ENCODE assay signal across 12 mouse cellular contexts in genomic region chr13:28554143-28554830, GRCm38 (mm10).
DNase-seq lines count a peak whose midpoint lies in the region; ATAC-seq lines count a peak whose summit lies in the region.
"Had no signal": no experiment of that assay in that cellular context is flagged by ENCODE, and none has a peak within 500 bp of the region (broad histone marks: within the 10 kb centered on the region; RNA-seq: fewer than 3 reads in every experiment).

No protein-coding gene starts in this region.

- no peak for ATAC-seq in midbrain, embryonic 13.5 days
- no peak for ATAC-seq in midbrain, embryonic 16.5 days
- ATAC-seq in forebrain, embryonic 13.5 days, result no peak; the same call in 1 of the 2 replicates
- 0 out of 2 replicates have a peak, but pooled peaks have one; percentile 44 for ATAC-seq in hindbrain, embryonic 16.5 days

- H3K36me3 ChIP-seq in midbrain, embryonic 13.5 days, result 0 out of 2 replicates have a peak, but pooled peaks cover 4% of the 10 kb centered on the region
- H3K36me3 ChIP-seq in midbrain, embryonic 16.5 days (ENCODE audit: control insufficient read depth, insufficient read depth, low read length), result no peaks in the 10 kb centered on the region
- no peaks in the 10 kb centered on the region; the same call in 1 of the 2 replicates for H3K36me3 ChIP-seq in forebrain, embryonic 13.5 days (ENCODE audit: poor library complexity, severe bottlenecking)
- no peaks in the 10 kb centered on the region for H3K36me3 ChIP-seq in hindbrain, embryonic 16.5 days (ENCODE audit: control insufficient read depth, insufficient read depth, low read length)
- H3K36me3 ChIP-seq: neural tube, embryonic 12.5 days had no signal

- no peak overlapping the region for H3K4me3 ChIP-seq in midbrain, embryonic 13.5 days (replicated peaks)
- no peak overlapping the region for H3K4me3 ChIP-seq in midbrain, embryonic 16.5 days (ENCODE audit: low read depth, low read length)
- no peak overlapping the region for H3K4me3 ChIP-seq in forebrain, embryonic 13.5 days
- no peak overlapping the region for H3K4me3 ChIP-seq in hindbrain, embryonic 16.5 days (ENCODE audit: low read length)
- H3K4me3 ChIP-seq: neural tube, embryonic 12.5 days had no signal

- DNase-seq in retina, embryonic 14.5 days (ENCODE audit: low spot score), result peak; percentile 5
- DNase-seq in layer of hippocampus, postnatal 14 days (ENCODE audit: low spot score in 2 of 2), result no peak
- no peak for DNase-seq in frontal cortex, postnatal 25 days (ENCODE audit: low spot score in 2 of 2)
- DNase-seq in heart, postnatal 10 days, result no peak
- DNase-seq: adrenal gland, adult 8-10 months had no signal

- H3K4me2 ChIP-seq in midbrain, embryonic 13.5 days (replicated peaks), result no peak overlapping the region
- H3K4me2 ChIP-seq in midbrain, embryonic 16.5 days (ENCODE audit: low read length), result no peak overlapping the region
- H3K4me2 ChIP-seq in forebrain, embryonic 13.5 days, result no peak overlapping the region
- H3K4me2 ChIP-seq in hindbrain, embryonic 16.5 days (ENCODE audit: low read length), result no peak overlapping the region
- H3K4me2 ChIP-seq: neural tube, embryonic 12.5 days had no signal

- intact Hi-C loops in heart, postnatal 10 days (cut with DNase I), result no loop called here

- peaks cover 30% of the 10 kb centered on the region for H3K4me1 ChIP-seq in midbrain, embryonic 13.5 days (replicated peaks)
- peaks cover 17% of the 10 kb centered on the region for H3K4me1 ChIP-seq in midbrain, embryonic 16.5 days (ENCODE audit: control insufficient read depth, insufficient read depth, low read length)
- peaks cover 36% of the 10 kb centered on the region for H3K4me1 ChIP-seq in forebrain, embryonic 13.5 days
- peaks cover 22% of the 10 kb centered on the region for H3K4me1 ChIP-seq in hindbrain, embryonic 16.5 days (ENCODE audit: control insufficient read depth, insufficient read depth, low read depth, low read length)

- no peak overlapping the region for H3K9ac ChIP-seq in midbrain, embryonic 13.5 days (replicated peaks)
- no peak overlapping the region for H3K9ac ChIP-seq in midbrain, embryonic 16.5 days (ENCODE audit: low read depth, low read length)
- H3K9ac ChIP-seq in forebrain, embryonic 13.5 days, result no peak overlapping the region
- no peak overlapping the region for H3K9ac ChIP-seq in hindbrain, embryonic 16.5 days (ENCODE audit: low read depth, low read length)
- H3K9ac ChIP-seq: liver, embryonic 14.5 days; neural tube, embryonic 12.5 days had no signal

- H3K27ac ChIP-seq in midbrain, embryonic 13.5 days, result peak overlapping the region; percentile 22; the same call in 1 of the 2 replicates
- no peak overlapping the region; the same call in 1 of the 2 replicates for H3K27ac ChIP-seq in midbrain, embryonic 16.5 days (ENCODE audit: low read length)
- peak overlapping the region; percentile 72 for H3K27ac ChIP-seq in forebrain, embryonic 13.5 days
- H3K27ac ChIP-seq in hindbrain, embryonic 16.5 days (ENCODE audit: low read depth, low read length), result peak overlapping the region; percentile 4; the same call in 1 of the 2 replicates
- H3K27ac ChIP-seq: liver, embryonic 14.5 days; neural tube, embryonic 12.5 days had no signal

- no peaks in the 10 kb centered on the region for H3K27me3 ChIP-seq in midbrain, embryonic 13.5 days
- H3K27me3 ChIP-seq in midbrain, embryonic 16.5 days (ENCODE audit: control insufficient read depth, insufficient read depth, low read depth, low read length), result no peaks in the 10 kb centered on the region
- H3K27me3 ChIP-seq in forebrain, embryonic 13.5 days, result no peaks in the 10 kb centered on the region
- no peaks in the 10 kb centered on the region for H3K27me3 ChIP-seq in hindbrain, embryonic 16.5 days (replicated peaks; ENCODE audit: control insufficient read depth, insufficient read depth, low read length)
- H3K27me3 ChIP-seq: CH12.LX; neural tube, embryonic 12.5 days had no signal

- H3K9me3 ChIP-seq in midbrain, embryonic 13.5 days, result no peaks in the 10 kb centered on the region
- no peaks in the 10 kb centered on the region for H3K9me3 ChIP-seq in midbrain, embryonic 16.5 days (replicated peaks; ENCODE audit: control insufficient read depth, low read length, poor library complexity, severe bottlenecking)
- no peaks in the 10 kb centered on the region for H3K9me3 ChIP-seq in forebrain, embryonic 13.5 days (replicated peaks)
- no peaks in the 10 kb centered on the region for H3K9me3 ChIP-seq in hindbrain, embryonic 16.5 days (ENCODE audit: control insufficient read depth, low read length)
- H3K9me3 ChIP-seq: neural tube, embryonic 12.5 days had no signal

- 76% methylated on average over 12 of the region's 12 CpGs for WGBS in midbrain, embryonic 13.5 days
- 72% methylated on average over 12 of the region's 12 CpGs for WGBS in midbrain, embryonic 16.5 days
- WGBS in forebrain, embryonic 13.5 days, result 74% methylated on average over 12 of the region's 12 CpGs
- 57% methylated on average over 12 of the region's 12 CpGs for WGBS in hindbrain, embryonic 16.5 days
